Mouse (Mus musculus): ENCODE results near the gene Ssh2. TPM values are rescaled to one million over a fixed set of nuclear protein-coding genes. Genes with fewer than 3 reads are reported as not detected.
A peak's percentile ranks its signal among the peaks of the same experiment; 100 is the strongest.

The Ssh2 gene
- 10 to 100 TPM; 34.8 to 37.1 TPM for total RNA-seq (2021)

- intact Hi-C loops (cut with DNase I), result loop anchor here (2.0 kb wide), 1 partner anchor 93 kb away; no protein-coding TSS in a partner anchor
- DNase-seq (ENCODE audit: low spot score in 2 of 2), result peak; percentile 81 to 85
Observed at GRCm38 (mm10) chr11:77215951-77216760, at the start of gene Ssh2. Ssh2 (plus strand) TSS chr11:77216287.

- peak in 1 of 2 experiments; percentile 18 for DNase-seq (ENCODE audit: low spot score in 2 of 2)
- intact Hi-C loops (cut with DNase I), result no loop called here
Observed at GRCm38 (mm10) chr11:77173731-77174130, 42.4 kb upstream of the Ssh2 start.

GRCm38 (mm10) chr11:77174531-77174930, 41.6 kb upstream of the Ssh2 start:
- intact Hi-C loops (cut with DNase I), result no loop called here
- DNase-seq (ENCODE audit: low spot score in 2 of 2), result peak; percentile 35 to 76

GRCm38 (mm10) chr11:77179771-77180170, 36.3 kb upstream of the Ssh2 start:
- intact Hi-C loops (cut with DNase I), result no loop called here
- DNase-seq (ENCODE audit: low spot score in 2 of 2), result peak in 1 of 2 experiments; percentile 11

- peak; percentile 59 to 63 for DNase-seq (ENCODE audit: low spot score in 2 of 2)
- intact Hi-C loops (cut with DNase I), result no loop called here
Observed at GRCm38 (mm10) chr11:77180886-77181285, 35.2 kb upstream of the Ssh2 start.

GRCm38 (mm10) chr11:77181528-77181927, 34.6 kb upstream of the Ssh2 start:
- intact Hi-C loops (cut with DNase I), result no loop called here

GRCm38 (mm10) chr11:77182041-77182440, 34.0 kb upstream of the Ssh2 start:
- intact Hi-C loops (cut with DNase I), result no loop called here
- DNase-seq (ENCODE audit: low spot score in 2 of 2), result no peak

More at GRCm38 (mm10) chr11:77181528-77181927, 34.6 kb upstream of the Ssh2 start:
- no peak for DNase-seq (ENCODE audit: low spot score in 2 of 2)

- no peak for DNase-seq (ENCODE audit: low spot score in 2 of 2)
- intact Hi-C loops (cut with DNase I), result no loop called here
Observed at GRCm38 (mm10) chr11:77182616-77183015, 33.5 kb upstream of the Ssh2 start.

GRCm38 (mm10) chr11:77184926-77185325, 31.2 kb upstream of the Ssh2 start:
- DNase-seq (ENCODE audit: low spot score in 2 of 2), result no peak
- intact Hi-C loops (cut with DNase I), result no loop called here

- DNase-seq (ENCODE audit: low spot score in 2 of 2), result no peak
- intact Hi-C loops (cut with DNase I), result no loop called here
Observed at GRCm38 (mm10) chr11:77188868-77189267, 27.2 kb upstream of the Ssh2 start, which contains the start of gene Efcab5. Efcab5 (minus strand) TSS chr11:77188968.

GRCm38 (mm10) chr11:77193410-77193809, 22.7 kb upstream of the Ssh2 start:
- no peak for DNase-seq (ENCODE audit: low spot score in 2 of 2)
- intact Hi-C loops (cut with DNase I), result no loop called here

GRCm38 (mm10) chr11:77193941-77194553, 22.0 kb upstream of the Ssh2 start:
- intact Hi-C loops (cut with DNase I), result no loop called here
- DNase-seq (ENCODE audit: low spot score in 2 of 2), result no peak

GRCm38 (mm10) chr11:77194762-77195161, 21.3 kb upstream of the Ssh2 start:
- DNase-seq (ENCODE audit: low spot score in 2 of 2), result no peak
- intact Hi-C loops (cut with DNase I), result loop anchor here (5.0 kb wide), 1 partner anchor 92 kb away; no protein-coding TSS in a partner anchor

GRCm38 (mm10) chr11:77195360-77196109, 20.6 kb upstream of the Ssh2 start:
- no peak for DNase-seq (ENCODE audit: low spot score in 2 of 2)
- intact Hi-C loops (cut with DNase I), result loop anchor here (5.0 kb wide), 1 partner anchor 93 kb away; no protein-coding TSS in a partner anchor

- intact Hi-C loops (cut with DNase I), result loop anchor here (5.0 kb wide), 1 partner anchor 94 kb away; no protein-coding TSS in a partner anchor
- DNase-seq (ENCODE audit: low spot score in 2 of 2), result no peak
Observed at GRCm38 (mm10) chr11:77196181-77197143, 19.6 kb upstream of the Ssh2 start.

- intact Hi-C loops (cut with DNase I), result loop anchor here (5.0 kb wide), 1 partner anchor 97 kb away; no protein-coding TSS in a partner anchor
- no peak for DNase-seq (ENCODE audit: low spot score in 2 of 2)
Observed at GRCm38 (mm10) chr11:77199636-77200035, 16.5 kb upstream of the Ssh2 start.

GRCm38 (mm10) chr11:77200703-77201102, 15.4 kb upstream of the Ssh2 start:
- DNase-seq (ENCODE audit: low spot score in 2 of 2), result no peak
- intact Hi-C loops (cut with DNase I), result no loop called here

- intact Hi-C loops (cut with DNase I), result loop anchor here (2.0 kb wide), 1 partner anchor 95 kb away; no protein-coding TSS in a partner anchor
- DNase-seq (ENCODE audit: low spot score in 2 of 2), result no peak
Observed at GRCm38 (mm10) chr11:77214142-77214692, 1.9 kb upstream of the Ssh2 start.

Measured in left cerebral cortex, postnatal 25 days (tissue).